Mouse (Mus musculus) embryo, embryonic 10 days (tissue): ENCODE measurements around the gene 2810004N23Rik.

Experiments used
- DNase-seq: peaks from one replicate; pipeline ENCODE4 v3.0.0-alpha.2; 2015; ENCODE audit warnings: low spot score

2810004N23Rik gene

DNA sequence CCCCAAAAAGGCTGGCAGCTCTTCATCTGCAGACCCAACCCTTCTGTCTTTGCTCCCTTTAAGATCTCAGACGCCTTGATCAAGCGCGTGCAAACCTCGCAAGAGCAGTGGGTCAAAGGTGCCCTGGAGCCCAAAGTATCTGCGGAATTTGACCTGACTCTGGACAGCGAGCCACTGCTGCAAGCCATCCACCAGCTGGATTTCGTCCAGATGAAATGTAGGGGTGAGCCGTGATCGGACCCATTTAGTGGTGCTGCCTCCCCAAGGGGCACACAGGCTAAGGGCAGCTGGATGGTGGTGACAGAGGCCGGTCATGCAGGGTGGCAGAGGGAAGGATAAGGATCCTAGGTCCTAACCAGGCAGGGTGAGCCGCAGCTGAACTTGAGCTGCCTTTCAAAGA, 42.8 kb downstream of the 2810004N23Rik start:
- peak; percentile 42 for DNase-seq

DNA sequence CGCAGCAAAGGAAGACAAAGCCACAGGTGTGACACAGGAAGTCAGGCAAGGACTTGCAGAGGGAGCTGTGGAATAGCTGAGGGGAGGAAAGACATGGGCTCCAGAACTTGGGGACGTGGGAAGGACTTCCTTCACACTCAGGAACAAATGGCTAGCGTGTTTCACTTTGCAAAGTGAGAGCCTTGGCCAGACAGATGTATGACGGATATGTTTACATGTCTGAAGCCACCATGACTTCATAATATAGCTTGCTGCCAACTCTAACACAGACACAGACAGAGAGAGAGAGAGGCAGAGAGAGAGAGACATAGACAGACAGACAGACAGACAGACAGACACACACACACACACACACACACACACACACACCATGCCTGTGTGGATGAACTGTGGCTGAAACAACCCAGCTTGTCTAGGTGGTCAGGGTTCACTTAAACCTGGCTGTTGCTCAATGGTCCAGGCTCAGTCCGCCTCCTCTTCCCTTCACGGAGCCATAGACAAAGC, 43.3 kb downstream of the 2810004N23Rik start:
- DNase-seq = no peak

DNA sequence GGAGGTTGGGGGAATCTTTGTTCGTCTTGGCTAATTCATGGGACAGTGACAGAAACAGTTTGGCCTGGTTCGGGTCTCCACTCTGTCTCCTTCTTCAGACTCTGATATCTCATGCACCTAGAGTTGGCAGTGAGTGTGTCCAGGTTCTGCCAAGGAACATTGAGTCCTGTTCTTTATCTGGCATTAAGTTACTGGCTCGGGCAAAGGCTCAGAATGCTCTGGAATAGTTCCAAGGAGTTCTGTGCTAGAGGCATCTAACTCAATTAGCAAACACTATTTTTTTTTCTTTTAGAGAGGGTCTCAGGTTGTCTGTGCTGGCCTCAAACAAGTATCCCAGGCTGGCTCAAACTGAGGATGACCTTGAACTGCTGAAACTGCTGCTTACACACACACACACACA, 45.6 kb downstream of the 2810004N23Rik start:
- no peak for DNase-seq

DNA sequence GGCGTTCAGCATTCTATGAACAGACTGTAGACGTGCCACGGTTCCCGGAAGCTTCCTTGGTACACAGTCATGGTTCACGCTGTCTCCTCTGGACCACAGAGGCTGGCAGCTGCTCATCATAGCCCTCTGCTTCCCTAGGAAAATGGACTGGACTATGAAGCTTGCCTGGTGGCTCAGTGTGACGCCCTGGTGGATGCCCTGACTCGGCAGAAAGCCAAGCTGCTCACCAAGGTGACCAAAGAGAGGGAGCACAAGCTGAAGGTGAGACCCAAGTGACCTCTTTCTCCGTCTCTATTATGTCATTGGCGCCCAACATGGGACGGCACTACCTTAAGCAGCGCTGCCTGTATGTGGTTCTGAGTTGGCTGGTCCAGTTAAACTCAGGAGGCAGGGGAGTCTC, 46.1 kb downstream of the 2810004N23Rik start:
- no peak for DNase-seq

DNA sequence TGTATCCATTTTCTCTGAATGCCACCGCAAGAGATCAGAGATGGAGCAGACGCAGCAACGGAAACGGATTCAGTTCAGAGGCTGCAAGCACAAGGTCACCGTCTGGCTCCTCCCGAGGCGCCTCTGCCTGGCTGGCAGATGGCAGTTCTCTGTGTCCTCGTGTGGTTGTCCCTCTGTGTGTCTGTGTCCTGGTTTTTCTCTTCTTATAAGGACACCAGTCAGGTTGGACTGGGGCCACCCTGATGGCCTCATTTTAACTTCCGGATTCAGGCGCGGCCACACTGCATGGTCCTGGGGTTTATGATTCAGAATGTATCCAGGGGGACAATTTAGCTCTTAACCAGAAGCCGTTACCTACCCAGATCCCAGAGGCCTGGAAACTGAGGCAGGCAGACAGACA, 47.0 kb downstream of the 2810004N23Rik start:
- DNase-seq = no peak

DNA sequence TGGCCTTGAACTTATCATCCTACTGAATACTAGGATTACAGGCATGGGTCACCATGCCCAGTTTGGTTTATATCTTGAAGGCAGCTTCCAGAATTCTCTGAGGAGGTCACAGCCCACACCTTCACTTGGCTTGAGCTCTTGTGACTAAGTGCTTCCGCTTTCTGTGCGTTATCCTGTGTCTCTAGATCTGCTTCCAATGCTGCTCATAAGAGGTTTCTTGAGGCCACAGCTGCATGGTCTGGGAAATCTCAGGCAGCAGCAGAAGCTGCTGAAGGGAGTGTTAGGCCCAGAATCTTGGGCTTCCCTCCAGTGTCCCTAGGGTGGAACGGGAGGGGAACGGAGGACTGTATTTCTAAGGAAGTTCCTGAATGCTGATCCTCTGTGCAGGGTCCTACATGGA, 49.6 kb downstream of the 2810004N23Rik start:
- DNase-seq = no peak

DNA sequence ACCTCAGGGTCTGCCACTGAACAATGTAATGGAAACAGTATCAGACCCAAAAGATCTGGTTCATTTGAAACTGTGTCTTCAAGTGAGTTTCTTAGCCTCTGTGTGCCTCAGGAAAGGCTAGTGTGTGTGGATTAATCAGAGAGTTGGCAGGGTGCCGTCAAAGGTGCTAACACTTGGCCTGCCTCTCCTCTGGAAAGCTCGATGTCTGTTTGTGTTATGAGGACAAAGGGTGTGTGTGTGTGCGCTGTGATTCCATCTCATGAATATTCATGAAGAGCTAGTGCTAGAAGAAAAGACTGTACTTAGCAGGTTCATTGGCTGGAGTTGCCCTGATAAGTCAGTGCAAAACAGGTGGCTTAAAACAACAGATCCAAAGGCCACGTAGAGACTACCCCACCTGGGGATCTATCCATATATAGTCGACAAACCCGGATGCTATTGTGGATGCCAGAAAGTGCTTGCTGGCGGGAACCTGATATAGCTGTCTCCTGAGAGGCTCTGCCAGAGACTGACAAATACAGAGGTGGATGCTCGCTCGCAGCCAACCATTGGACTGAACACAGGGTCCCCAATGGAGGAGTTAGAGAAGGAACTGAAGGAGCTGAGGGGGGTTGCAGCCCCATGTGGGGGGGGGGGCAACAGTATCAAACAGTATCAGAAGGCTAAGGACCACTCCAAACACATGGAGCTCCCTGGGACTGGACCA, 52.1 kb downstream of the 2810004N23Rik start:
- no peak for DNase-seq

DNA sequence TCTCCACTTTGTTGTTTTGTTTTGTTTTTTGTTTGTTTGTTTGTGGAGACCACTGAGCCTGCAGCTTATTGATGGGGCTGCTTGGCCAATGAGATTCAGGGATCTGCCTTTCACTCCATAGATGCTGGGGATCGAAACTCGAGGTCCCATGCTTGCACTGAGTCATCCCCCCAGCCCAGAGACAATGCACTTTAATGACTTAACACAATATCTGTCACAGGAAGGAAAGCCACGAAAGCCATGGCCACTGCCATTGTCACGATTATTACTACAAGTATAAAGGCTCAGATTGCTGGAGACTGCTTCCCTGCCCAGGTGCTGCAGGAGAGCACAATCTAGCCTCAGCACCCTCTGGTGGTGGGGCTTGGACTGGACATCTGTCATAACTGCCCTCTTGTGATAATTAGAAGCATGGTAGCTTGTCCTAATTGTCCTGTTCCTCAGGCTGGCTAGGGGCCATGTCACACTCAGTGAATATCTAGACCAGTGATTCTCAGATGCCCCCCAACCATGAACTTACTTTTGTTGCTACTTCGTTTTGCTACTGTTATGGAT, 52.8 kb downstream of the 2810004N23Rik start:
- DNase-seq = peak; percentile 19

DNA sequence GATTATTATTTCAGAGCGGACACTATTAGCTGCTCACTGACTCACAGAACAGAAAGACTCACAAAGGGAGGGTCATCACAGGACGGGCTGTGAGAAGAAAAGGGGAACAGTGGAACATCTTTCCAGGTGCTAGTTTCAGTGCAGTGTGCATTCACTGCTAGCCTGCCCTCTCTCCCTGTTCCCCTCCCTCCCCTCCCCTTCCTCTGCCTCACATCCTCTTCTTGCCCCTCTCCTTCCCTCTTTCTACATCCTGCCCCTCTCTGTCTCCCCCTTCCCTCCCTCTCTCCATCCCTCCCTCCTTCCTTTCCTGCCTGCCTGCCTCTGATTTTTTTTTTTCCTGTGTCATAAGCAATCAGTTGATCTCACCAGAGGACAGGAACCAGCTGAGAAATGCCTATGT, 53.5 kb downstream of the 2810004N23Rik start:
- no peak for DNase-seq

DNA sequence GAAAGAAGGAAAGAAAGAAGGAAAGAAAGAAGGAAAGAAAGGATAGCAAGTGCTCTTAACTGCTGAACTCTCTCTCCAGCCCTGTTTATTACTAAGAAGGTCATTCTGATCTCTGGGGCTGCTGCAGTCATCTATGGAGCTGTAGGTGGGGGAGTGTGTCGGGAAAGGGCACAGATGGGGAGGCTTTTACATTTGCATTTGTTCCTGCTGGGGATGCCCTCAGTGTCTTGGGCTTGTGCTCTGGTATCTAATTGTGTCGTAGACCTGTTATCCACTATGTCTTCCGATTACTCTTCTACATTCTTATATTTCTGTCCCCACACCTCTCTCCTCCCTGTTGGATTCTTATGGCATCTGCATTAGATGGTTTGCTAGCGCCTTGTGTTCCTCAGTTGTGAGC, 56.9 kb downstream of the 2810004N23Rik start:
- no peak for DNase-seq

DNA sequence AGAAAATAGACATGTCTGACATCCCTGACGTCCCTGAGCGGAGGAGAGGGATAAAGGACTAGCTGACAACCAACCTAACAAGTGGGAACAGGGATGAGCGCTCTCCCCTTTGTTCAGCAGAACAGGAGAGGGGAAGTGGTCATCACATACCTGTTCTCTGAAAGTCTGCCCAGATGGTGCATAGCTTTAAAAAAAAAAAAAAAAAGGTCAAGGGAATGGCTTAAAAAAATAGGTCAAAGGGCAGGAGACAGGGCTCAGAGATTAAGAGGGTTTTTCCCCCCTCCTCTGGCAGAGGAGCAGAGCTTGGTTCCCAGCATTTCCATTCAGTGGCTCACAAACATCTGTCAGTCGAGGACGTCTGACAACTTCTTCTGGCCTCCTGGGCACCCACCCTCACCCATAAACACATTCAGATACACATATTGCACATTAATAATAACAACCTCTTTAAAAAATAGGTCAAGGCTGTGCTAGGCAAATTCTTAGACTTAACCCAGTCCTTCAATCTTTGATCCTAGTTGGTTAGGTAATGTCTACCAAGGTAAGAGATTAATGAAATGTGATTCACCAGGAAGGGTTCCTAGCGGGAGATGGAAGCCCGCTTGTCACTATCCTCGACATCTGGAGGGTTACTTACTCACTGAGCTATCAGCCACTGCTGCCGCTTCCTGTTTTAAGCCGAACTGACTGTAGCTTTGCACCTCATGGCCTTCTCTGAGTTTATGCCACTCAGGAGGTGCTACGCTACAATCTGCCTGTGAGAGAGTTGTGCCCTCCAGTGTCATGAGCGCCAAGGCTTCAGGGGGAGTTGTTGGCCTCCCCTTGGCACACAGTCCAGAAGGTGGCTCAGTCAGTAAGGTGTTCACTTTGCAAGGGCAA, 58.9 kb downstream of the 2810004N23Rik start:
- DNase-seq = no peak

DNA sequence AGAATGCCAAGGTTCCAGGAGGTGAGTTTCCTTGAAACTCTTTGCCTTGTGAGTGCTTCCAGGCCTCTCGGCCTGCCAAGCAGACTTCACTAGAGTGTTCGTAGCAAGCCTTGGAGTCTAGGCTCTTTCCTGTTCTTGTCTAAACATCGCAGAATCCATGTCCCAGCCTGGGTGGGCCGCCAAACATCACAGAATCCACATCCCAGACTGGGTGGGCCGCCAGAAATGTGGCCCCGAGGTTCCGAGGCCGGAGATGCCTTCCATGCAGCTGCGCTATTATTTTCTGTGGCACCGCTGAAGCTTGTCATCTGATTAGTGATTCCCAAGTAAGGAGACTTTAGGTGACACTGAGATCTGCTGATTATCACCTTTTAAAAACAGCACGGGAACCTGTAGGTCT, 62.4 kb downstream of the 2810004N23Rik start:
- no peak for DNase-seq

DNA sequence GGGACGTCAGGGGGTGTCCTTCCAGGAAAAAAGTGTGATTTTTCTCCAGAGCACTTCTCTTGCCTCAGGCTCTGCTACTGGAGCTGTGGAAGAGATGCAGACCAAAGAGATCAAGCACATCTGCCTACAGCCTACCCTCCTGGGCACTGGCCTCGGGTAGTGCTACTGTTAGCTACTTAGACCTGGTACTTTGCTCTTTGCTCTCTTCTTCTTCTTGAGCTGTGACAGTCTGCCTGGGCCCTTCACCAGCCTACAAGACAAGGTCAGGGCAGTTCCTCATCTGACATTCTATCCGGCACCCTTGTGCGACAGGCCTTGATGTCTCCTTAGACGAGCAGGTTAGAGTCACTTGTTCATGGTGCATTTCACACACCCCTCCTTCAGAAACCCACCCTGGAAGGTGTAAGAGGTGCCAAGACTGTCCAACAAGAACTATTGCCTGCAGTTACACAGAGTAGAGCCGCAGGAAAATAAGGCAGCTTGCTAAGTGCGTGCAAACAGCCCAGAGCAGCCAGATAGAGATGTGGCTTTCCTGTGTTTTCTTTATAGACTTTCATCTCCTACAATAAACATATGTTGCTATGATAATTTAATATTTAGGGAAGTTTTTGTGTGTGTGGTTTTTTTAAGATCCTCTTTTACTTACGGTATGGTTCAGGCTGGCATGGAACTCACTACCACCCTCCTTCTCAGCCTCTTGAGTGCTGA, 67.0 kb downstream of the 2810004N23Rik start:
- no peak for DNase-seq

DNA sequence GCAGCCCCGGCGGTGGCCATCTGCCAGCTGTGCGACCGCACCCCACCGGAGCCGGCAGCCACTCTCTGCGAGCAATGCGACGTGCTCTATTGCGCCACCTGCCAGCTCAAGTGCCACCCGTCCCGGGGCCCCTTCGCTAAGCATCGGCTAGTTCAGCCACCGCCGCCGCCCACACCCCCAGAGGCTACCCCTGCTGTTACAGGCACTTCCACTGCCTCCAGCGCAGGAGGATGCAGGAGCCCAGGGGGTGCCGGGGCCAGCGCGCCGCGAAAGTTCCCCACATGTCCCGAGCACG, 68.5 kb downstream of the 2810004N23Rik start:
- peak; percentile 76 for DNase-seq

DNA sequence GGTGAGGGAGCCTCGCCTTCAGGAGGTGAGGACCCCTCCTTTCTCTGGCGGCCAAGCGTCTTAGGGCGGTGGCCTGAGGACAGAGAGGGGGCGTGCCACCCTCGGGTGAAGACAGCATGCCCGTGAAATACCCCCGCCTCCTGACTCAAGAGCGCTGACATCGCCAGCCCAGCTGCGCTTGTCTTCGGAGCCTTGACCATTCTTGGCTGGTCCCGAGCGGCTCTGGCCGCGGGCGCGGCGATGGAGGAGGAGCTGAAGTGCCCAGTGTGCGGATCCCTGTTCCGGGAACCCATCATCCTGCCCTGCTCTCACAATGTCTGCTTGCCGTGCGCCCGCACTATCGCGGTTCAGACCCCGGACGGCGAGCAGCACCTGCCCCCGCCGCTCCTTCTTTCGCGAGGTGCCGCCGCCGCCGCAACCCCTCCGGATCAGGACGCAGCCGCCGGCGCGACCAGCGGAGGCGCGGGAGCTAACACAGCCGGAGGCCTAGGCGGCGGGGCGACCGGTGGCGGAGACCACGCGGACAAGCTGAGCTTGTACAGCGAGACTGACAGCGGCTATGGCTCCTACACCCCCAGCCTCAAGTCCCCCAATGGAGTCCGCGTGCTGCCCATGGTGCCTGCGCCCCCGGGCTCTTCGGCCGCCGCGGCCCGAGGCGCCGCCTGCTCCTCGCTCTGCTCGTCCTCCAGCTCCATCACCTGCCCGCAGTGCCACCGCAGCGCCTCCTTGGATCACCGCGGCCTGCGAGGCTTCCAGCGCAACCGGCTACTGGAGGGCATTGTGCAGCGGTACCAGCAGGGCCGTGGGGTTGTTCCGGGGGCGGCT, 69.0 kb downstream of the 2810004N23Rik start:
- DNase-seq = no peak

DNA sequence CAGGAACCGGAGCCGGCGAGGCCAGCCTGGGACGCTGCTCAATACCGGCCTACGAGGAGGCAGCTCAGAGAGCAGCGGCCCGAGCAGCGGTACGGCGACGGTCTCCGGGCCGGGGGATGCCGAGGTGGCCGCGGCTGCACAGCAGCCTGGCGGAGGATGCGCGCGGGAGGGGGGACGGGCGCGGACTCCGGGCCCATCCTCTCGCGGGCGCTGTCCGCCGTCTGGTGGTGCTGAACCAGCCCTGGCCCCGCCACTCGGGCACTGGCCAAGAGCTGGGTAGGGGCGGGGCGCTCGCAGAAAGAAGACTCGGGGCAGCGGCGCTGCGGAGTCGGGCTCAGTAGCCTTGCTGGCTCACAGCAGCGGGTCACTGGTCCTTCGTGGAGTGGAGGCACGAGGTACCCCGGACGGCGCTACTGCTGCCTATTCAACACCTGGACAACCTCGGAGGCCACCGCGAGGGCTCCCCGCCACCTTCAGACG, 69.7 kb downstream of the 2810004N23Rik start:
- DNase-seq = peak; percentile 91

DNA sequence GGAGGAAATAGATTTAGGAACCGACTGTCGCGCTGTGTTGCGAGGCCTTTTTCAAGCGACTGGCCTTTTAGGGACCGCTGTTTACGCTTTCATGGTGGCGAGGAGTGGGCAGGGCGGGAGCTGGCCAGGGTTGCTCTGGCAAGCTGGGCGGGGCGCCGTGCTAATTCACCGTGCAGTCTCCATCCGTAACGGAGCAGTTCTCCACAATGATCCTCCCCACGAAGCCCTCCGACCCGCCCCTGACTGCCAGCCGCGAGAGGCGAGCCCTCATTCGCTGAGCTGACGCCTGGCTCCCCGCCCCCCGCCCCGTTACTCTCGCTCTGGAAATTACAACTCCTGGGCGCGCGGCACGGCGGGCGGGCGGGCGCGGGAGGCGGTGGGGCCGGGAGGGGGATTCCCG, 70.2 kb downstream of the 2810004N23Rik start, which contains the start of gene Trim67:
TSS of gene Trim67 (plus strand) at position 385 of the 400 bp plus-strand sequence.
- peak; percentile 91 for DNase-seq

DNA sequence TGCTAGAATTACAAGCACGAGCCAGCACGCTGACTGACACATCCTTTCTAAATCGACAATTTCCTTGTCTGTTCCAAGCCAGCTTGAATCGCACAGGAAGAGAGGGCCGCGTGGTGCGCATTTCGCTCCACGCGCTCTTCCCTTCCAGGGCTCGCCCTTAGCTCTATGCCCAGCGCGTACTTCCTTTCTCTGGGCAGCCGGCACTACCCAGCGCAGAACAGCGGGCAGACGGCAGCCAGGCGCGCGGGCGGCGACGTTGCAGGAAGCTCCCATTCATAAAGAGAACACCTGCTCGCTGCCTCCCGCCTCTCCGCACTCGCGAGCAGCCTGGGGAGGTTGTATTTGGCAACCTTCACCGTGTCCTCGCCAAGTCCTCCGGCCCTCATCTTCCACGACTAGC, 70.7 kb downstream of the 2810004N23Rik start:
- DNase-seq = peak; percentile 41

DNA sequence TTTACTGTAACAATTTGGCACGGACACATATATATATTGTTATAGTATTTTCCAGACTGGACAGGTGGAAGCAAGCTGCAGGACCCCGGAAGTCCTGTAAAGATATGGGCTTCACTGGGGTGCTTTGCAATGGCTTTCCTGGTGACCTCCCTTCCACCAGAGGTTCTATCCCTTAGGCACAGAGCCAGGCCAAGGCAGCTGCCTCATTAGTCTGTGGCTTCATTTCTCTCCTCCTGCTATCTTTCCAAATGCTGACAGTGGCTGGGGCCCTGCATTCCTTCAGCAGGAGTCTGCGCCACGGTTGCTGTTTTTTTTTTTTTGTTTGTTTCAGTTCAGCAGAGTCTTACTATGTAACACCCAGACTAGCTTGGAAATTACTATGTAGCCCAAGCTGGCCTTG, 71.2 kb downstream of the 2810004N23Rik start:
- no peak for DNase-seq

DNA sequence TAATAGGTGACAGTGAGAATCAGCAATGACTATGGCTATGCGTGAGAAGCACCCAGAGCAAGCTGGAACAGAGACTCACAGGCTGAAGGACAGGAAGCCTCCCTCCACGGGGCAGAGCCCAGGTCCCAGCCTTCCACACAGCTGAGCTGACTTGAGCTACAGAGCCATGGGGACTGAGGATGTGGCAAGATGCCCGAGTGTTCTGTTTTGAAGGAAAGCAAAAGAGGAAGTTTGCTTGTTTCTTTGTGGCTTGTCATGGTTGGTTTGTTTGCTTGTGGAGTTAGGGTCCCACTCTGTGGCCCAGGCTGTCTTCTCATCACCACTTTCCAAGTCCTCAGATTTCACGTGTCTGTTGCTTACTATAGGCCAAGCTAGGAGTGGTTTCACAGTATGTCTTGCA, 72.2 kb downstream of the 2810004N23Rik start:
- no peak for DNase-seq
